Mouse (Mus musculus) testis, adult 2 months (tissue): Measurements from ENCODE around the gene Fbxl13.
A peak's percentile ranks its signal among the peaks of the same experiment; 100 is the strongest.

Source experiments
- CTCF ChIP-seq: fragments of 200-500 bp; IDR thresholded peaks from 2 replicates; pipeline ENCODE4 v1.5.1; 2012; ENCODE audit warnings: low read depth, mild to moderate bottlenecking, inconsistent platforms, low read length, moderate library complexity; ENCODE audit not compliant: control insufficient read depth, insufficient read depth, insufficient replicate concordance
- POLR2A ChIP-seq: fragments of 200-500 bp; IDR thresholded peaks from 2 replicates; pipeline ENCODE4 v1.6.1; 2012; ENCODE audit warnings: low read depth, mild to moderate bottlenecking, inconsistent platforms, low read length, moderate library complexity; ENCODE audit not compliant: control insufficient read depth

- no peak for TF ChIP-seq CTCF
- TF ChIP-seq POLR2A, result peak; percentile 85; the same call in 1 of the 2 replicates
Measured at GRCm38 (mm10) chr5:21645439-21646132, at the start of gene Fbxl13, which contains the start of gene Armc10.
